Mouse (Mus musculus): Measurements from ENCODE around the gene Mrpl30. TPM values are rescaled to one million over a fixed set of nuclear protein-coding genes. Genes with fewer than 3 reads are reported as not detected.

Gene Mrpl30
- 208 and 214 TPM in 2 replicates for polyA plus RNA-seq (2015; fragmentation: Nextera tagmentation; extraction: Ambion mirVana)

DNA sequence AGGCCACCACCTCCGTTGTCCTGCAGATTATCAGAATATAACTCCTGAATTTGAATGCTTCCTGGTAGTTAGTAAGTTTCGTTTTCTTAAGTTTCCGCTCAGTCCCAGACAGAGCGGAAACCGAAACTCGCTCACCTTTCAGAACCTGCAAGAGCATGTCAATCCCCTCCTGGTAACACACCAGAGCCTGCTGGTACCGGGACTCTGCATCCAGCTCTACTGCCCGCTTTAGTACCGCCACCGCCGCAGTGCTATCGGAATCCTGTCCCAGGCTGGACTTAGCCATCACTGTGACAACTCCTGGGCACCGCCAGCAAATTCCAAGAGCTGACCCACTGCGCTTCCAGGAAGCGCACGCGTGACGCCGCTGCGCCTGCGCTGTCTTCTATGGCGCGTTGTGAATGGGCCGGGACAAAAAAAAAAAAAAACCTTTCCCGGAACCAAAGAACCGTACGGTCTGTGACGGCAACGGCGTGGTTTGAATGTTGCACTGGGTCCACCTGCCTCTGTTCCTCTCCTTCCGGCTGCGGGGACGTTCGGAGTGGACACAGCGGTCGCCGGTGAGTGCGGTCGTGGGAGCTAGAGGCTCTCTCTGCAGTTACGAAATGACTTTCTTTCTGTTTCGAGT, at the start of gene Mrpl30, which contains the start of gene Mitd1:
Gene Mrpl30 (plus strand): TSS at position 453 of the 628 bp plus-strand sequence.
Gene Mitd1 (minus strand): TSS at position 387 of the 628 bp plus-strand sequence.

GRCm38 (mm10) chr1:37866286-37866685, 24.0 kb upstream of the Mrpl30 start, which contains the start of gene Tsga10:
Tsga10 (minus strand) TSS chr1:37866429.

GRCm38 (mm10) chr1:37871704-37872103, 18.6 kb upstream of the Mrpl30 start, which contains the start of gene Lipt1:
Lipt1 (plus strand) TSS chr1:37871738.

GRCm38 (mm10) chr1:37916393-37916792, 26.1 kb downstream of the Mrpl30 start, which contains the start of gene Lyg2:
Lyg2 (minus strand) TSS chr1:37916493.

Other genes with a start within 250 kb of the Mrpl30 start
- 1.2 and 1.4 TPM in 2 replicates for gene 2010300C02Rik, start 170.4 kb upstream of the Mrpl30 start, polyA plus RNA-seq (2015; fragmentation: Nextera tagmentation; extraction: Ambion mirVana)
- 3.2 and 3.5 TPM in 2 replicates for gene Tsga10, start 24.0 kb upstream of the Mrpl30 start, polyA plus RNA-seq (2015; fragmentation: Nextera tagmentation; extraction: Ambion mirVana)
- 3.6 and 4.4 TPM in 2 replicates for gene Lipt1, start 18.7 kb upstream of the Mrpl30 start, polyA plus RNA-seq (2015; fragmentation: Nextera tagmentation; extraction: Ambion mirVana)
- gene Mitd1, start 66 bp upstream of the Mrpl30 start, polyA plus RNA-seq (2015; fragmentation: Nextera tagmentation; extraction: Ambion mirVana), result 27.4 and 28.6 TPM in 2 replicates
- not detected in 2 replicates for gene Lyg2, start 26.0 kb downstream of the Mrpl30 start, polyA plus RNA-seq (2015; fragmentation: Nextera tagmentation; extraction: Ambion mirVana)
- not detected in 2 replicates for gene Lyg1, start 67.3 kb downstream of the Mrpl30 start, polyA plus RNA-seq (2015; fragmentation: Nextera tagmentation; extraction: Ambion mirVana)
- gene Txndc9, start 107.4 kb downstream of the Mrpl30 start, polyA plus RNA-seq (2015; fragmentation: Nextera tagmentation; extraction: Ambion mirVana), result 78.2 and 82.0 TPM in 2 replicates
- 25.9 and 26.9 TPM in 2 replicates for gene Eif5b, start 107.5 kb downstream of the Mrpl30 start, polyA plus RNA-seq (2015; fragmentation: Nextera tagmentation; extraction: Ambion mirVana)
- 17.6 and 19.9 TPM in 2 replicates for gene Rev1, start 239.3 kb downstream of the Mrpl30 start, polyA plus RNA-seq (2015; fragmentation: Nextera tagmentation; extraction: Ambion mirVana)